Mouse (Mus musculus) embryonic facial prominence, embryonic 10.5 days (tissue): ENCODE results near the gene Barx1. TPM values are rescaled to one million over a fixed set of nuclear protein-coding genes. Genes with fewer than 3 reads are reported as not detected.

Experiments used
- DNase-seq: peaks from one replicate; pipeline ENCODE4 v3.0.0-alpha.2; 2017; ENCODE audit warnings: low spot score
- H3K27ac ChIP-seq: fragments of 300-500 bp; sonication (generic); replicated peaks from 2 replicates; pipeline ENCODE4 v1.5.1; 2016; ENCODE audit warnings: mild to moderate bottlenecking
- H3K27me3 ChIP-seq: fragments of 300-500 bp; sonication (generic); replicated peaks from 2 replicates; pipeline ENCODE4 v1.6.1; 2016; ENCODE audit warnings: low read depth, mild to moderate bottlenecking; ENCODE audit not compliant: poor library complexity, severe bottlenecking
- H3K36me3 ChIP-seq: fragments of 300-500 bp; sonication (generic); replicated peaks from 2 replicates; pipeline ENCODE4 v1.6.1; 2016; ENCODE audit warnings: mild to moderate bottlenecking, moderate library complexity
- H3K4me1 ChIP-seq: fragments of 300-500 bp; sonication (generic); 2 replicates; pipeline ENCODE4 v1.6.1; 2016
- H3K4me3 ChIP-seq: fragments of 300-500 bp; sonication (generic); 2 replicates; pipeline ENCODE4 v1.5.1; 2016; ENCODE audit warnings: mild to moderate bottlenecking, moderate library complexity
- H3K9me3 ChIP-seq: fragments of 300-500 bp; sonication (generic); 2 replicates; pipeline ENCODE4 v1.6.1; 2016; ENCODE audit warnings: mild to moderate bottlenecking
- WGBS: fragments of 180-500 bp; shearing (Covaris S2); methylation state at CpG from one replicate; pipeline ENCODE4 v1.1.7; 2016; 5-methylcytosine and 5-hydroxymethylcytosine counted together
- polyA plus RNA-seq: library from polyadenylated mRNA; unstranded; fragments of >200 nt; fragmentation: Nextera tagmentation; extraction: Ambion mirVana; gene quantifications from 2 replicates; pipeline ENCODE4 v1.2.1, GENCODE M21; 2016

Gene Barx1
- polyA plus RNA-seq, 1 experiment from 2014 or later: 57.9 TPM

DNA sequence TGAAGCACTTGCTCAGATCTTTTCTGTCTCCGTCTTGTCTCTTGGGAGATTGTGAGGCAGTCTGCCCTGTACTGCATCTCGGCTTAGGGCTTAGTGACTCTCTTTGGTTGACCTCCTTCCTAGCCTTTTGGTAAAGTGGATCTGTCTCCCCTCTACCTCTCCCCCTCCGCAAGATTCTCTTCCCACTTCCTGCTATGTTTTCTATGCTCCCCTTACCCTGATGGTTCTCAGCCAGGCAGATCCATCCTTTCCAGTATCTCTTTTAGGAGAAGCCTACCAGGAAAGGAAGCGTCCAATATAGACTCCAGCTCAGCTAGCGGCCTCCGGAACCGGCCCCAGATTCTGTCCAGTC, 1.2 kb downstream of the Barx1 start:
- 2% methylated on average over 7 of the region's 7 CpGs for WGBS
- peak overlapping the region; percentile 67 for H3K4me3 ChIP-seq
- H3K36me3 ChIP-seq: no peaks in the 10 kb centered on the region
- H3K9me3 ChIP-seq: no peaks in the 10 kb centered on the region
- DNase-seq: peak; percentile 59
- H3K27me3 ChIP-seq: peaks cover 100% of the 10 kb centered on the region
- peak overlapping the region; percentile 88 for H3K27ac ChIP-seq
- H3K4me1 ChIP-seq: peaks cover 80% of the 10 kb centered on the region

DNA sequence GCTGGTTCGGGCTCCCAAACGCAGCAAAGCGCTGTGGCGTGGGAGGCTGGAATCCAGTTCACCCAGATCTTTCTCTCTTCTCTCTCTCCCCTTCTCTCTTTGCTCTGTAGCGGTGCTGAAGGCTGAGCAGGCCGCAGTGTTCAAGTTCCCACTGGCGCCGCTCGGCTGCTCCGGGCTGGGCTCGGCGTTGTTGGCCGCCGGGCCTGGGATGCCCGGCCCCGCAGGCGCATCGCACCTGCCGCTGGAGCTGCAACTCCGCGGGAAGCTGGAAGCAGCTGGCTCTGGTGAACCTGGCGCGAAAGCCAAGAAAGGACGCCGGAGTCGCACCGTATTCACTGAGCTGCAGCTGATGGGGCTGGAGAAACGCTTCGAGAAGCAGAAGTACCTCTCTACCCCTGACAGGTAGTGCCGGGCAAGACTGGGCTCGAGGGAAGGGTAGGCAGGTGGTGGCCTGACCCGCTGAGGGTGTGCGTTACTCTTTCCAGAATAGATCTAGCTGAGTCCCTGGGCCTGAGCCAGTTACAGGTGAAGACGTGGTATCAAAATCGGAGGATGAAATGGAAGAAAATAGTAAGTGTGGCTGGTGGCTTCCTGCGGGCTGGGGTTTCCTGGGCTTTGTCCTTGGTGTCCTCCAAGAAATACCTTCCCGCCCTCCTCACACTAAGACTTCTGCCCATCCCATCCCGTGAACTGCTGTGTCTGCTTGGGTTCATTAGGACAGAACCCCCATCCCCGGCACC, 2.3 kb downstream of the Barx1 start:
- no peaks in the 10 kb centered on the region for H3K36me3 ChIP-seq
- H3K4me3 ChIP-seq: peak overlapping the region; percentile 67
- peaks cover 100% of the 10 kb centered on the region for H3K27me3 ChIP-seq
- no peaks in the 10 kb centered on the region for H3K9me3 ChIP-seq
- H3K27ac ChIP-seq: peak overlapping the region; percentile 88
- 2% methylated on average over 39 of the region's 39 CpGs for WGBS
- H3K4me1 ChIP-seq: peaks cover 80% of the 10 kb centered on the region
- peak; percentile 64 for DNase-seq

DNA sequence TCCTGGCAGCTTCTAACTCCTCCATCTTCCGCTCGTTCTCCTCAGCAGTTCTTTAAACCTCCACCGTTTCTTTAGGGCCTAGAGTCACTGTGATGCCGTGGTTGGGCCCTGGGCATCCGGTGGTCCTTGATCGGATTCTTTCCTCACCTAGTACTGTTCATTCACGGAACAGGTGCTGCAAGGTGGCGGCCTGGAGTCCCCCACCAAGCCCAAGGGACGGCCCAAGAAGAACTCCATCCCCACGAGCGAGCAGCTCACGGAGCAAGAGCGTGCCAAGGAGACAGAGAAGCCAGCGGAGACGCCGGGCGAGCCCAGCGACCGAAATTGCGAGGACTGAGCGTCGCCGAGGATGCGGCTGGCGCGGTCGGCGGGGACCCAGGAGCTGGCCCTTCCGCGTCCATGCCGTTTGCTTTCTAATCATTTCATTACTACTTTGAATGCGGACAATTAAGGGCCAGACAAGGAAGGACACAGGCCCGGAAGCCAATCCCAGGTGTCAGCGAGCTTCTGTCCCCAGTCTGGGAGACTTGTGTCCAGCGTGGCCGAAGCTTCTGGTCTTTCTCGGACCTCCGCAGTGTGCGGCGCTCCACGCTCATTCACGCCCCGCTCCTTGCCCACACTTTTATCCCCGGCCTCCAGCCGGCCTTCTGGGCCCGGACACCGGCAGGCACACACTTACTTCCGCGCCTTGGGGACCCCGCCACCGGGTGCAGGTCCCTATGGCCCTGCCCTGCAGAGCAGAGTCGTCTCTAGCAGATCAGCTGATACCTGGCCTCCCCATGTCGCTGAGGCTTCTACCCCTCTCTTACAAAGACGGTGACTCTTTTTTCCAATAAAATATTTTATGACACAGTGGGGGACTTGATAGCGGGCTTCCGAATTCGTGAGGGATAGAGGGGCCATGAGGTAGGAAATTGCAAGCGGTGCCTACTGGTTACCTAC, 3.1 kb downstream of the Barx1 start:
- DNase-seq: peak; percentile 58
- no peaks in the 10 kb centered on the region for H3K36me3 ChIP-seq
- peak overlapping the region; percentile 88 for H3K27ac ChIP-seq
- H3K4me1 ChIP-seq: peaks cover 73% of the 10 kb centered on the region
- H3K4me3 ChIP-seq: peak overlapping the region; percentile 67
- H3K9me3 ChIP-seq: no peaks in the 10 kb centered on the region
- H3K27me3 ChIP-seq: peaks cover 100% of the 10 kb centered on the region
- WGBS: 2% methylated on average over 58 of the region's 58 CpGs

DNA sequence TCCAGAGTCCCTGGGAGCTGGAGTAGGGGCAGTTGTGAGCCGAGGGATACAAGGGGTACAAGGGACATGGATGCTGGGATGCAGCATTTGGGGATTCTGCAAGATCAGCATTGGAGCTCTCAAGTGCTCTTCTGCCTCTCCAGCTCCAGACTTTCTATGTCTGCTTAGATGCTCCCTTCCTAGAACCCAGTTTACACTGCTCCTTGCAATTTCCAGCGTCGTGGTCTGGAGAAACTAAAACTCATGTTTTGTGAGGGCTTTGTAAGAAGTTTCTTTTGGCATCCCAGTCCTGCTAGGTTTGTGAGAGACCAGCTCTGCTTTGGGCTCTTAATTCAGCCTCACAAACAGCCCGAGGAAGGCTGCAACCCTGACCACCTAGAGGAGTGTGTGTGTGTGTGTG, 4.7 kb downstream of the Barx1 start:
- peaks cover 100% of the 10 kb centered on the region for H3K27me3 ChIP-seq
- 0 out of 2 replicates have a peak overlapping the region, but pooled peaks have one; percentile 19 for H3K27ac ChIP-seq
- peaks cover 66% of the 10 kb centered on the region for H3K4me1 ChIP-seq
- 0 out of 2 replicates have a peak overlapping the region, but pooled peaks have one; percentile 50 for H3K4me3 ChIP-seq
- DNase-seq: peak; percentile 35
- H3K9me3 ChIP-seq: no peaks in the 10 kb centered on the region
- WGBS: 6% methylated on average over 4 of the region's 4 CpGs
- H3K36me3 ChIP-seq: no peaks in the 10 kb centered on the region

DNA sequence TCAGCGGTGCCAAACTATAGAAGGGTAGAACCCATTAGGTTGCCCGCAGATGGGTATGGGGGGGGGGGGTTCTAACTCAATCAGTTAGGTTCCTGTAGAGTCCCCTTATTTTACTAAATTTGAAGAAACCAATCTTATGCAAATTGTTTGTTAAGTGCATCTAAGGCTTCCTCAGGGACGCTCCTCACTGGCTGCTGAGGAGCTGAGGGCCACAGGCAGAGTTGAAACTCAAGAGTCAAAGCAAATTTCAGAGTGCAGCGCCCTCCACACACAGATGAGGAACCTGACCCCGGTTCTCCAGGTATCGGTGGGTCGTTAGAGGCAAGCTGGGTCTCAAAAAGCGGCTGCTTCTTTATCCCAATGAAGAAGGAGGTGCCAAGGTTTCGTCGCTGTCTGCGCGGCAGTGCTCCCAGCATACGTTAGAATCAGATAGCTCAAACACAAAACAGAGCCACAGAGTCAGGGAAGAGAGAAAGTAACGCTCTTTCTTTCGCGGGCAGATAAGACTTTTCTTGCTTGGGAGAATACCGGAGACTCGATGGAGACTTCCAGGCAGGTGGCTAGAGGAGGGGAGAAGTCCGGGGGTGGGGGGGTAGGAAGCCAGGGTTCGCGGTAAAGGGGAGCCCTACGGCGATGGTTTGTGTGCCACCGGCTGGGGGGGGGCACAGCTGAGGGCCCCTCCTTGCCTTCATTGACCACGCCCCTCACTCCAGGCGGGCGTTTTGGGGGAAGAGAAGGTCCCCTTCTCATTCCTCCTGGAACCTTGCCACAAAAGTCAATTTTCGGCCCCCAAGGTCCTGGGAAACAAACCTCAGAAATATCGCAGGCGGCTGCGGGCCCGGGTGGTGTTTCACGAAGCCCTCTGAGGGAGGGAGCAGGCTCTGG, 5.5 kb downstream of the Barx1 start:
- no peaks in the 10 kb centered on the region for H3K9me3 ChIP-seq
- WGBS: under 1% methylated on average over 33 of the region's 33 CpGs
- H3K27ac ChIP-seq: peak overlapping the region; percentile 71
- H3K4me3 ChIP-seq: peak overlapping the region; percentile 50
- H3K36me3 ChIP-seq: no peaks in the 10 kb centered on the region
- peaks cover 100% of the 10 kb centered on the region for H3K27me3 ChIP-seq
- DNase-seq: peak; percentile 42
- H3K4me1 ChIP-seq: peaks cover 67% of the 10 kb centered on the region

DNA sequence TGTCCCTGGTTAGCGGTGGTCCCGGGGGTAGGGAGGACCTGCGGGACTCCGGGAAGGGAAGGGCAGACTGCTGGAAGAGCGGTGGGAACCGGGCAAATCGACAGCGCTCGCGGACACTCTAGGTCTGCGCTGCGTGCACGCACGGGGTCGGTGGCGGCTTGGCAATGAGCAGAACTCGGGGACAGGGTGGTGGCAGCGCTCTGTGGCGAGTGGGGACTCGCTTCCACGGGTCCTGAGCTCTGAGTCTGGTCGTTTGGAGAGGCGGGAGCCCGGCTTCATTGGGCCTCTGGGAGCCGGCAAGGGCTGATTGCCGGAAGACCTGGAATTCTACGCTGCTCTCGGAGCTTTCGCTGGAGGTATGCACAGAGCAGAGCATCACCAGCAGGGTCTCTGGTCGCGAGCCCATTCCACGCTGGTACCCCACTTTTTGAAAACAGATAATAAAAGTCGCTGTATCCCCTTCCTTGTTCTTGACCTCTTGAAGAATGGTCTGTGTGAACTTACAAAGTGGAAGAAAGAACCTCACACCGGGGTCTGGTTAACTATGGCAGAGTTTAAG, 6.3 kb downstream of the Barx1 start:
- Histone ChIP-seq H3K9me3 (no peaks in the 10 kb centered on the region), H3K27me3 (peaks cover 100% of the 10 kb centered on the region), H3K27ac (peak overlapping the region; percentile 71), H3K36me3 (no peaks in the 10 kb centered on the region), H3K4me1 (peaks cover 60% of the 10 kb centered on the region), H3K4me3 (peak overlapping the region; percentile 50)
- WGBS: under 1% methylated on average over 34 of the region's 34 CpGs
- peak; percentile 68 for DNase-seq

- peaks cover 96% of the 10 kb centered on the region for H3K27me3 ChIP-seq
- H3K4me1 ChIP-seq: peaks cover 36% of the 10 kb centered on the region
- peaks cover 4% of the 10 kb centered on the region; the same call in 1 of the 2 replicates for H3K9me3 ChIP-seq
- H3K27ac ChIP-seq: peak overlapping the region; percentile 61
- H3K36me3 ChIP-seq: no peaks in the 10 kb centered on the region
- DNase-seq: peak; percentile 56
- peak overlapping the region; percentile 46 for H3K4me3 ChIP-seq
- under 1% methylated on average over 24 of the region's 24 CpGs for WGBS
Measured at GRCm38 (mm10) chr13:48672312-48672840, 9.6 kb downstream of the Barx1 start.

DNA sequence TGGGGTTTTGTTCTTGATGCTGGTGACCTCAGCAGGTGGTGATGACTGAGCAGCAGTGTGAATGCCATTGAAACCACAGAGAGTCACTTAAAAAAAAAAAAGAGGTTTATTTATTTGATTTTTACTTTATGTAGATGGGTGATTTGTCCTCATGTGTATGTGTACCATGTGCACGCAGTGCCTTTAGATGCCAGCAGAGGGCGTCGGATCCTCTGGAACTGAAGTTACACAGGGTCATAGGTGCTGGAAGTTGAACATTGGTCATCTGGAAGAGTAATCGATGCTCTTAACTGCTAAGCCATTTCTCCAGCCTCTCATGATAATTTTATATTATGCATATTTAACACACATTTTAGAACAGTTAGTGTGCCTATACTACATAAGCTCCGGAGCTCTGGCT, 11.8 kb downstream of the Barx1 start:
- Histone ChIP-seq H3K4me1 (peaks cover 18% of the 10 kb centered on the region), H3K4me3 (no peak overlapping the region), H3K27ac (no peak overlapping the region), H3K36me3 (no peaks in the 10 kb centered on the region), H3K9me3 (peaks cover 4% of the 10 kb centered on the region; the same call in 1 of the 2 replicates), H3K27me3 (peaks cover 96% of the 10 kb centered on the region)
- WGBS: 83% methylated on average over 5 of the region's 5 CpGs
- DNase-seq: no peak

DNA sequence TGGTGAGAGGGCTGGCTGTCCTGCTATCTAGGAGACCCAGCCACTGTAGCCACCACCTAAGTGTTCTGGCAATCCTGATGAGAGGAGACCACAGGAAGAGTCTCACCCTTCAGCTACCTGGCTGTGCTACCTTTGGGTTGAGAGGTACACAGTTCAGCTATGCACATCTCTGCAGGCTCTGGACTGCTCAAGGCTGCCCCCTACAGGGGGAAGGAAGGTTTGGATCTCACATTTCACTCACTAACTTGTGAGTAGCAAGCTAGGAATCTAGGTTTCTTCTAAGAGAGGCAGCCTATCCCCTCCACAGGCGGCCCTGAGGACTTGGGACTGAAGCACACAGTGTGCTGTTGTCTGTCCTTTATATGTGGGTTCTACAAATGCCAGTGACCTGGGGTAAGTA, 16.6 kb downstream of the Barx1 start:
- WGBS: 30% methylated on average over 1 of the region's 1 CpGs
- Histone ChIP-seq H3K27me3 (peaks cover 73% of the 10 kb centered on the region), H3K9me3 (peaks cover 1% of the 10 kb centered on the region; the same call in 1 of the 2 replicates), H3K27ac (no peak overlapping the region), H3K36me3 (no peaks in the 10 kb centered on the region), H3K4me3 (no peak overlapping the region), H3K4me1 (peaks cover 19% of the 10 kb centered on the region)
- DNase-seq: peak; percentile 65

DNA sequence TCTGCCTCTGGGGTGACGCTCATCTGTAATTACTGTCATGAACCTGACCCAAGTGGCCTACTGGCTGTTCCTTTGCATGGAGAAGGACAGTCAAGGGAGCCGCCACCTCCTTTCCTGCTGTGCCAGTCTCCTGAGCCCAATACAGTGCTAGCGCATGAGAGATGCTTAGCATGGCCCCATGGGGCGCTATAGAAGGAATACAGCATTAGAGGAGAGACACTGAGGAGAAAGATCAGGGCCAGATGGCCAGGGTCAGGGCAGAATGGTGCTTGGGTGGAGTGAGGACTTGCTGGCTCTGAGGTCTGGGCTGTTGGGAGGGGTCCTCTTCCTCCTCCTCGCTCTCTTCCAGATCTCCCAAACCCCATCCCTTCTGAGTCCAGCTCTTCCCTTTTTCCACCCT, 23.9 kb downstream of the Barx1 start:
- WGBS: 33% methylated on average over 5 of the region's 5 CpGs
- no peak for DNase-seq
- peak overlapping the region; percentile 54 for H3K27ac ChIP-seq

GRCm38 (mm10) chr13:48691991-48692390, 29.2 kb downstream of the Barx1 start:
- 60% methylated on average over 2 of the region's 2 CpGs for WGBS

More for the DNA sequence above, 23.9 kb downstream of the Barx1 start:
- H3K4me3 ChIP-seq: no peak overlapping the region
- peaks cover 24% of the 10 kb centered on the region for H3K27me3 ChIP-seq
- H3K4me1 ChIP-seq: peaks cover 22% of the 10 kb centered on the region
- H3K36me3 ChIP-seq: no peaks in the 10 kb centered on the region
- peaks cover 9% of the 10 kb centered on the region for H3K9me3 ChIP-seq

More at GRCm38 (mm10) chr13:48691991-48692390, 29.2 kb downstream of the Barx1 start:
- Histone ChIP-seq H3K36me3 (no peaks in the 10 kb centered on the region), H3K4me1 (peaks cover 17% of the 10 kb centered on the region), H3K9me3 (peaks cover 9% of the 10 kb centered on the region), H3K4me3 (no peak overlapping the region), H3K27ac (no peak overlapping the region), H3K27me3 (peaks cover 19% of the 10 kb centered on the region)
- no peak for DNase-seq
